Mouse (Mus musculus) hematopoietic stem cell, adult 5-6 weeks (primary cell): ENCODE data around the gene Nuak2. TPM values are rescaled to one million over a fixed set of nuclear protein-coding genes. Genes with fewer than 3 reads are reported as not detected.
"Not testable (repeated sequence)": the region's sequence is repeated elsewhere in the genome, so short reads cannot be mapped to it uniquely, and the experiment has no call there.

Experiments
- ATAC-seq, 2 experiments: fragments of 125-278 bp in 1 of 2; replicated peaks in 1 of 2; 2 replicates each; pipeline ENCODE4 v1.8.0; 2016 to 2017; ENCODE audit warnings: inconsistent platforms in 2 of 2, mild to moderate bottlenecking in 2 of 2, moderate number of reproducible peaks in 2 of 2, low read depth in 1 of 2, moderate TSS enrichment in 1 of 2; ENCODE audit not compliant: low FRiP score in 2 of 2, poor library complexity in 2 of 2, severe bottlenecking in 2 of 2, insufficient read depth in 1 of 2, low TSS enrichment in 1 of 2
- total RNA-seq: library from RNA; stranded (forward); fragments of 172-1452, 232-1000 nt; gene quantifications from 2 replicates; pipeline ENCODE4 v1.2.3, GENCODE M21; 2017

Gene Nuak2
- total RNA-seq, 1 experiment from 2014 or later = 7.3 TPM

- no peak for ATAC-seq
Measured at GRCm38 (mm10) chr1:132338027-132338660, 22.2 kb downstream of the Nuak2 start.

DNA sequence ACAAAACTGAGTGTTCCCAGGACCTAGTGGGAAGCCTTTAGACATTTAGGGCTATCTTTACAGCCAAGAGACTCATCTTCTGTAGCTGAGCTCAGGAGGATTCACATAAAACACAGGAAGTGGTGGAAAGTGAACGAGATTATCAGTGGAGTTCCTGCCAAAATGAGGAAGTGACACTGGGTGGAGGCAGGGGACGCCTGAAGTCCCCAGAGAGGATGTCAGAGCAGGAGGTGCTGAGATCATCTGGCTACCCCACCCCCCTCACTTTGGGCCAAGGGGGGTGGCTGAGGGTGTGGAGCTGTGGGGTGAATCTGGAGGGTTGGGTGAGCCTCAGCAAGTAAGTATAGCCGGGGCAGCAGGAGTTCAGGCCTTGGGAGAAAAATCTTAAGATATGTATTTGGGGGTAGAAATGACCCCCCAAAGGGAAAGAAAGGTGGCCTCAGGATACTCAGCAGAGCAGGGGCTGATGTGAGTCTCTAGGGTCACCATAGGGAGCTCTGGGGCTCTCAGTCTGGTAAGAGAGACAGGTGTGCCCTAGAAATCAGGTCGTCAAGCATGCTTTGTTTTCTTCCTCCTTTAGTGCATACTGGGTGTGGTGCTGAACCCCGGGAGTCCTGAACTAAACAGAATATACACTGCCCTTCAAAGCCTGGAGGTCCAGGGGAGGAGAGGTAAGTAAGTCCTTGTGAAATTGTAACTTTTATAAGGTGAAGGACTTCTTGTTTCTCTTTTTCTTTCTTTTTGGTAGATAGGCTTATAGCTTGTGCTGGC lies 26.0 kb downstream of the Nuak2 start:
- ATAC-seq = peak; percentile 87 to 96

DNA sequence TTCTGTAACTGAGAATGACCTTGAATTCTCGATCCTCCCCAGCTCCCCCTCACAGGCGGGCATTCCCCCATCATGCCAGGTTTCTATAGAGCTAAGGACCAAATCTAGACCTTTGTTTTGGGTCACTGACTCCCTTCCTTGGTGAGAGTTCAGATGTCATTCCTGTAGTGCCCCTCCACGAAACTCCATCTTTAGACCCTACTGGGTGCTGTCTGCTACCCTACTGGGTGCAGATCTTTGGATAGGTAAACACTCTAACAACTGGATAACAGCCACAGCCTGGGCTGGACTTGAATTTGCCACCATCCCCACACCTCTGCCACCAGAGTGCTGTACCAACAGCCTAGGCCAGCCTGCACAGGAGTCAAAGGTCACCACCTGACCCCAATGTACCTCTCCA lies 26.6 kb downstream of the Nuak2 start:
- no peak for ATAC-seq

- no peak for ATAC-seq
Measured at GRCm38 (mm10) chr1:132343191-132343590, 27.3 kb downstream of the Nuak2 start.

GRCm38 (mm10) chr1:132343656-132344055 lies 27.7 kb downstream of the Nuak2 start:
- no peak for ATAC-seq

DNA sequence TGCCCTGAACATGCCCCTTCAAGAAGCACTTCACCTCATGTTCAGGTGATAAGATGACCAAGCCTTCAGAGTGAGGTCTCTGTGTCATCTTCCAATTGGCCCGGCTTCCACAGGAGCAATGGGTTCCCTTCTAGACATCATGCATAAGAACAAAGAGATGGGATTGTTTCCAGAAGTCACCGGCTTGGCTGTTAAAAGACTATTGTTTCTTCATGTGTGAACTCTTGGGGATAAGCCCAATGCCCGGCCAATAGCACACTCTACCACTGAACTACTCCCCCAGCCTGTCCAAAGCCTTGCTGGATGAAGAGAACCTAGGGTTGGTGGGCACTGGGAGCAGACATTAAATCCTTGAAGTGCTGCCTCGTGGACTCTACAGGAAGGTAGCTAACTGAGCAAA lies 29.6 kb downstream of the Nuak2 start:
- no peak for ATAC-seq

GRCm38 (mm10) chr1:132346134-132346851 lies 30.4 kb downstream of the Nuak2 start:
- ATAC-seq = no peak

DNA sequence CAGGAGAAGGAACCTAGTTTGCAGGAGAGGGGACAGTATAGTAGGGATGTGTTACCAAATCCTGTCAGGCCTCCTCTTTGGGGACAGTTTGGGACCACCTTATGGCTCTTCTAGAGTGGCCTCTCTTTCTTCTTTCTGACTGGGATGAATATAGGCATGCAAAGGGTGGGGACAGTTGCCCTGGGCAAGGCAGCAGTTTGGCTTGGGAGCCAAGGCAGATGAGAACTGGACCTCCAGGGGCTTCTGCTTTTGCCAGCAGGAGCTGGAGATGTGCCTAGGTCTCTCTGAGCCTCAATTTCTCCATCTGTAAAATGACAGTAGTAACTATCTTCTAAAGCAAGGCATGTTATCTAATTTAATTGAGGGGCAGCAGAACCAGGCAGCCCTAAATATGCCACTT lies 31.0 kb downstream of the Nuak2 start:
- no peak for ATAC-seq

DNA sequence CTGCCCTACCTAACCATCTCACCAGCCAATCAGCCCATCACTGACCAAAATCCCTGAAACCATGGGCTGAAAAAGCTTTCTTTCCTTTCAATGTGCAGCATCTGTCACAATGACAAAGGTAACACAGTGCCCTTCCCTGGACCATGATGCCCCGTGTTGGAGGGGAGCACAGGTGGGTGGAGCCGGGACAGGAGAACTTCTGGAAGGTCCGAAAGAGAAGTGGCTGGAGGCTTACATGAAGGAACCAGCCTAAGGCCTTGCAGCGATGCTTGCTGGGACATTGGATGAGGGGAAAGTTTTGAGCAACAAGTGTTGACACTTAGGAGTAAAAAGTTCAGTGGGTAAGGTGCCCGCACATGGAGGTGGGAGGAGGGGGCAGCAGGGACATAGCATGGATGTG lies 32.5 kb downstream of the Nuak2 start:
- no peak for ATAC-seq

DNA sequence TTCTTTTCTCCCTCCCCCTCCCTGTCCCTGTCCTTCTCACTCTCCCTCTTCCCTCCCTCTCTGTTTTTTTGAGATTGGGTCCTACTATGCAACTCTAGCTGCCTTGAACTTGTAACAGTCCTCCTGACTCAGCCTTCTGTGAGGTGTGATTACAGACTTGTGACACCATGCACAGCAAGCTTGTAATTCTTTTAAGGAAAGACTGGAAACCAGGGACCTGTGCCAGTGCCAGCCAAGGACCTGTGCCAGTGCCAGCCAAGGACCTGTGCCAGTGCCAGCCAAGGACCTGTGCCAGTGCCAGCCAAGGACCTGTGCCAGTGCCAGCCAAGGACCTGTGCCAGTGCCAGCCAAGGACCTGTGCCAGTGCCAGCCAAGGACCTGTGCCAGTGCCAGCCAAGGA lies 33.1 kb downstream of the Nuak2 start:
- ATAC-seq = not testable (repeated sequence)

GRCm38 (mm10) chr1:132349601-132350000 lies 33.7 kb downstream of the Nuak2 start:
- not testable (repeated sequence) for ATAC-seq

GRCm38 (mm10) chr1:132351058-132351457 lies 35.1 kb downstream of the Nuak2 start:
- ATAC-seq = no peak

GRCm38 (mm10) chr1:132353389-132353788 lies 37.5 kb downstream of the Nuak2 start:
- no peak for ATAC-seq

DNA sequence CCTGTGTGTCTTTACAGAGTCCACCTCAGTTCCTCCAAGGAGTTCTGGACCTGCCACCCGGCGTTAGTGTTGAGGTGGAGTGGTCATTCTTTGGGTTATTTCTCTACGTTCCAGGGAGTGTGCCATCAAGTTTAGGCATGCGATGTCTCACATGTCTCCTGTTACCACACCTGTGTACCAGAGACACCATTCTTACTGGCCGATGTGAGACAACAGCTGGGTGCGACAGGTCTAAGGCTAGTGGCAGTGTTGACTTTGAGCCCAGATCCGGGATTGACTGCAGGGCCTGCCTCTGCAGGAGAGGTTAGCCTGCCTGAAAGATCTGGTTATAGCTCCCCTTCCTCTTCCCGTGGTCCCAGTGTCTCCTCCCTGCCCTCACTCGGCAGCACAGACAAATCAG lies 38.3 kb downstream of the Nuak2 start:
- no peak for ATAC-seq

DNA sequence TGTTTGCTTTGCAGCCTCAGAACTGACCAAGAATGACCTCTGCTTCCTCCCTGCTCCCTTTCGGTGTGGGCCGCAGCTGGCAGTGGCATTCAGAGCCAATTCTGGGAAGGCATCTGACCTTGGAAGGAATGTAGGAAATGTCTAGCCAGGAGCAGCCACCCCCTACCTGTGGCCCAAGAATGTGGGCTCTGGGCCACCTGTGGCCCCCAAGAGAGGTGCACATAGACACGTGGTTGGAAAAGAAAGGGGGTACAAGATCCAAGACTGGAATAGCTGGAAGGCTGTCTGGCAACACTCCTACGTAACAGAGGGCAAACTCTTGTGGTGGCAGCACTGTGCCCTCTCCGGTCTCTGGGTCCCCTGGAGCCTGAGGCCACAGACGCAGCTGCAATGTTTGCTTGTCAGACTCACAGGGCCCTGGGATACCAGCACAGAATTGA lies 39.3 kb downstream of the Nuak2 start:
- no peak for ATAC-seq

DNA sequence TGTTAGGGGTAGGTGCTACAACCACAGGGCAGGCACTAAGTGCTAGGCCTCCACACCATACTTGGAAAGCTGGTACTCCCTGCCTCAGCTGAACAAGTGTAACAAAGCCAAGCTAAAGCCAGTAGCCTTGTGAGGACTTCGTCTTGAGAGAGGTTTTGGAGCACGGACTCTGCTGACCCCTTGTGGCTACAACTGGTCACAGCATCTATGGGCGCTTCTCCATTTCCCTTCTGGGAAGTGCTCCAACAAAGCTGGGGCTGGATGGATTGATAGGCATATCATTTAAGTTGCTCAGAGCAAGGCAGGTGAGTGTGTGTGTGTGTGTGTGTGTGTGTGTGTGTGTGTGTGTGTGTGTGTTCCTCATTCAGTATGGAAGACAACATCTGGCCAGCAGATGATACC lies 39.9 kb downstream of the Nuak2 start:
- peak; percentile 85 to 87 for ATAC-seq

- ATAC-seq = no peak
Measured at GRCm38 (mm10) chr1:132356841-132357240, 40.9 kb downstream of the Nuak2 start.

GRCm38 (mm10) chr1:132361959-132362358 lies 46.0 kb downstream of the Nuak2 start:
- no peak for ATAC-seq
